Mouse (Mus musculus) urinary bladder, postnatal 4 days (tissue): ENCODE results near the gene Crhbp.

Experiments
- DNase-seq, 2 experiments: peaks; one replicate each; pipeline ENCODE4 v3.0.0; 2021 to 2022; ENCODE audit warnings: low spot score in 2 of 2

Crhbp gene

DNA sequence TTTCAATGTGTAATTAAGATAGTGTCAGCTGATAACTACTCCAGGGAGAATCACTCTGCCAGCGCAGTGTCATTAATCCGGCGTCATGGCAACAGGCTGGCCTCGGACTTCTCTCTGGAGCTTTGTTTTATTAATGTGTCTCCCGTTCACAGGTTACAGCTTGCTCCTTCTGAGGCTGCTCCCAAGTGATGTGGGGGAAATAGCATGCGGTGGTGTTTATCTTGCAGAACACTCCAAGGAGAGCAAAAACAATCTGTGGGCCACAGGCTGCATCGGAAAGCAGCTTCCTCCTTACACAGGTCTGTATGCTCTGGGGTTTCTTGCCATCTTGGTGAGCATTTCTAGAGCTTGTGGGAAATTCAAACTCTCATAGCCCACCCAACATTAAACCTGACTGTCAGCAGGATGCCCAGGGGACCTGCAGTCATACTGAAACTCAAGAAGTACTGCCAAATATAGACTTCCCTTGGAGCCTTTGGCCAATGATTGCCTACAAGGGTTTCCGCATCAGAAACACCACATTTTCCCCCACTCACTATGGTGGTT lies 25.4 kb downstream of the Crhbp start:
- DNase-seq: no peak

GRCm38 (mm10) chr13:95418575-95419203 lies 26.0 kb downstream of the Crhbp start:
- no peak for DNase-seq

DNA sequence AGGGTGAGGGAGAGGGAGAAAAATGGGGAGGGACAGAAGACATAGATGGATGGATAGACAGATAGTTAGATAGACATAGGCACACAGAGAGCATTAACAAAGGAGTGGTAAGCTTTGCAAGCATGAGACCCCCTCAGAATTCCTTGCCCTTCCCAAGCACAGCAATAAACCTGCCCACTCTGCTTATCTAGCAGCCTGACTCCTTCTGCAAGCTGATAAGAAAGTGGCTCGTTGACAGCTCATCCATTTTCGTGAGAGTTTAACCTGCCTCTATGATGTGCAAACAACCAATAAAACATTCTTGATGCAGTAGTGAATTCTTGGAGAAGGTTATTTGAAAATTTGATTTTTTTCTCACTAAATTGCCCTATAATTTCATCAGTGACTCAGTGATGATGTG lies 32.5 kb downstream of the Crhbp start:
- DNase-seq: no peak

GRCm38 (mm10) chr13:95393242-95393641 lies 51.5 kb downstream of the Crhbp start:
- DNase-seq: peak in 1 of 2 experiments; percentile 25

DNA sequence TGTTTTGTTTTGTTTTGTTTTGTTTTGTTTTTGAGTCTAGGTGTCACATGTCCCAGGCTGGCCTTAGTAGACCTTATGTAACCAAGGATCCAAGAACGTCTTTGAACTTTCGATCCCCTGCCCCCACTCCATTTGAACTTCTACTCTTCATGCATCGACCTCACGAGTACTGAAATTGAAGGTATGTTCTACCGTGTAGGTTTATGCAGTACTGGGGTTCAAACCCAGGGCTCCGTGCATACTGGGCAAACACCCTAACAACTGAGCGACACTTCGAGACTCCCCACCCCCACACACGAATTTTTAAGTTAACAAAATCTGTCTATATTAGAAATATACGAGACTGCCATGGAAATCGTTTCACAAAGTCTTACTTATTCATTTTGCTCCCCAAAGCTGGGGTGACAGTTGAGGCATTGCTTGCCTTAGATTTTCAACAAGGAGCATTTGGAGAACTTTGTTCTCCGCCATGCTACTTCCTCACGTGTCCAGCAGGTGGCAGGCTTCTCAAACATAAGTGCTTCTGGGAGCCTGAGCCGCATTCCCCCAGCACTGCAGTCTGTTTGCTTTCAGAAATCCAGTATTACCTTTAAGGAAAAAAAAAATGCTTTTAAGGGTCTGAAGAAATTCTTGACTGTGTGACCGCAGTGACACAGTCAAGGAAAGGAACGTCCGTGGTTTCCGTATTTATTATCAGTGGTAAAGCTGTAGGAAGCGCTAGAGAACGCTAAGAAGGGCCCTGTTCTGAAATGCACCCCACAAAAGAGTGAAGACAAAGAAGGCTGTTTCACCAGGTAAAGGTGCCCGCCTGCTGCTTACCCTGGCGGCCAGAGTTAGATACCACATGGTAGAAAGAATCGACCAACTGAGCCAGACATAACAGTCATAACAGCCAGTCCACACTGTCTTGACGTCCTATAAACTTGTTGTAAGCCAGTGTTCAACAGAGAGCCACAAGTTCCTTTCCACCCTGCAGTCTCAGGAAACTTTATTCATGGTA lies 54.6 kb downstream of the Crhbp start:
- peak; percentile 52 to 84 for DNase-seq

DNA sequence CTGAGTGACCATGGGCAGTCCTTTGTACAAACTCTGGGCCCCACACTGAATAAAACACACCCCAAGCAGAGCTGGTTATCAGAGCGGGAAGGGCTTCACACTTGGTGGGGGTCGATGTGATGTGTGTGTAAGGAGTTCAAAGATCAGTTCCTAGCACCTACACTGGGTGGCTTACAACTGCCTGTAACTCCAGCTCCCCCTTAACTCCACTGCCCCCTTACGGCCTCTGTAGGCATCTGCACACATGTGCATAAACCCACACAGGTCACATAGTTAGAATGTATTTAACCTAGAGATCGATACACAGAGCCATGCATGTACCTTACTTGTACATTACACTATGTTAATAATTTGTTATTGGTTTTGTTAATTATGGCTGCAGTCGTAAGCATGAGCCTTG lies 56.5 kb downstream of the Crhbp start:
- peak in 1 of 2 experiments; percentile 6 for DNase-seq

GRCm38 (mm10) chr13:95382418-95382817 lies 62.3 kb downstream of the Crhbp start:
- DNase-seq: no peak
